Mouse (Mus musculus): ENCODE results near the gene Unc93b1. TPM values are rescaled to one million over a fixed set of nuclear protein-coding genes. Genes with fewer than 3 reads are reported as not detected.
"Not testable (repeated sequence)": the region's sequence is repeated elsewhere in the genome, so short reads cannot be mapped to it uniquely, and the experiment has no call there.

The Unc93b1 gene
- polyA plus RNA-seq, 1 experiment, result 14.3 TPM

DNA sequence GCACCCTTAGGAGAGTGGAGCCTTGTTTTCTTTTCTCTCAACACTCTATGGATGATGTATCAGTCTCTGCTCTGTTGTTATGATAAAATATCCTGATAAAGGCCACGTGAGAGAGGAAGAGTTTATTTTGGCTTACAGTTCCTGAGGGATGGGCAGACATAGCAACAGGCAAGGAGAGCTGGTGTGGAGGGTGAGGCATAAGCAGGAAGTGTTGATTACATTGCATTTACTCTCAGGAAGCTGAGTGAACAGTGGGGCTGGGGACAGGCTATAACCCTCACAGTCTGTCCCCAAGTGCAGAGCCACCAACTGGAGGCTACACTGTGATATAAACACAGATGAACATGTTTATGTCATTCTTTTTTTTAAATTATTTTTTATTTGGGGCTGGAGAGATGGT is 17.1 kb downstream of the Unc93b1 start:
- TF ChIP-seq POLR2A (IDR thresholded peaks at IDR 0.05; ENCODE audit: borderline replicate concordance, insufficient read depth, low read length), result no peak
- no peak for TF ChIP-seq CTCF (IDR thresholded peaks at IDR 0.05; ENCODE audit: borderline replicate concordance, insufficient read depth, low read depth, low read length)
- WGBS, result 65% methylated on average over 1 of the region's 1 CpGs

GRCm38 (mm10) chr19:3955033-3955432 is 20.0 kb downstream of the Unc93b1 start:
- WGBS, result 64% methylated on average over 3 of the region's 3 CpGs
- H3K4me3 ChIP-seq (replicated peaks; ENCODE audit: insufficient read depth, low read depth, low read length), result no peak overlapping the region
- H3K4me1 ChIP-seq (ENCODE audit: control insufficient read depth, insufficient read depth, low read length), result peaks cover 7% of the 10 kb centered on the region; the same call in 1 of the 2 replicates
- H3K27ac ChIP-seq (ENCODE audit: insufficient read depth, low read length), result no peak overlapping the region
- DNase-seq, result no peak
- H3K27me3 ChIP-seq (ENCODE audit: control insufficient read depth, insufficient read depth, low read length), result no peaks in the 10 kb centered on the region
- TF ChIP-seq POLR2A (IDR thresholded peaks at IDR 0.05; ENCODE audit: borderline replicate concordance, insufficient read depth, low read length) (no peak), CTCF (IDR thresholded peaks at IDR 0.05; ENCODE audit: borderline replicate concordance, insufficient read depth, low read depth, low read length) (no peak)

More for the DNA sequence above, 17.1 kb downstream of the Unc93b1 start:
- no peak overlapping the region for H3K4me3 ChIP-seq (replicated peaks; ENCODE audit: insufficient read depth, low read depth, low read length)
- H3K27ac ChIP-seq (ENCODE audit: insufficient read depth, low read length), result no peak overlapping the region
- no peaks in the 10 kb centered on the region for H3K27me3 ChIP-seq (ENCODE audit: control insufficient read depth, insufficient read depth, low read length)
- H3K4me1 ChIP-seq (ENCODE audit: control insufficient read depth, insufficient read depth, low read length), result peaks cover 3% of the 10 kb centered on the region; the same call in 1 of the 2 replicates
- no peak for DNase-seq

- Histone ChIP-seq H3K27me3 (ENCODE audit: control insufficient read depth, insufficient read depth, low read length) (no peaks in the 10 kb centered on the region), H3K27ac (ENCODE audit: insufficient read depth, low read length) (no peak overlapping the region), H3K4me3 (replicated peaks; ENCODE audit: insufficient read depth, low read depth, low read length) (no peak overlapping the region), H3K4me1 (ENCODE audit: control insufficient read depth, insufficient read depth, low read length) (peaks cover 7% of the 10 kb centered on the region; the same call in 1 of the 2 replicates)
- TF ChIP-seq POLR2A (IDR thresholded peaks at IDR 0.05; ENCODE audit: borderline replicate concordance, insufficient read depth, low read length) (no peak), CTCF (IDR thresholded peaks at IDR 0.05; ENCODE audit: borderline replicate concordance, insufficient read depth, low read depth, low read length) (no peak)
- 12% methylated on average over 4 of the region's 4 CpGs for WGBS
- DNase-seq, result peak; percentile 21 to 27
These were observed 20.8 kb downstream of the Unc93b1 start for GRCm38 (mm10) chr19:3955804-3956203.

DNA sequence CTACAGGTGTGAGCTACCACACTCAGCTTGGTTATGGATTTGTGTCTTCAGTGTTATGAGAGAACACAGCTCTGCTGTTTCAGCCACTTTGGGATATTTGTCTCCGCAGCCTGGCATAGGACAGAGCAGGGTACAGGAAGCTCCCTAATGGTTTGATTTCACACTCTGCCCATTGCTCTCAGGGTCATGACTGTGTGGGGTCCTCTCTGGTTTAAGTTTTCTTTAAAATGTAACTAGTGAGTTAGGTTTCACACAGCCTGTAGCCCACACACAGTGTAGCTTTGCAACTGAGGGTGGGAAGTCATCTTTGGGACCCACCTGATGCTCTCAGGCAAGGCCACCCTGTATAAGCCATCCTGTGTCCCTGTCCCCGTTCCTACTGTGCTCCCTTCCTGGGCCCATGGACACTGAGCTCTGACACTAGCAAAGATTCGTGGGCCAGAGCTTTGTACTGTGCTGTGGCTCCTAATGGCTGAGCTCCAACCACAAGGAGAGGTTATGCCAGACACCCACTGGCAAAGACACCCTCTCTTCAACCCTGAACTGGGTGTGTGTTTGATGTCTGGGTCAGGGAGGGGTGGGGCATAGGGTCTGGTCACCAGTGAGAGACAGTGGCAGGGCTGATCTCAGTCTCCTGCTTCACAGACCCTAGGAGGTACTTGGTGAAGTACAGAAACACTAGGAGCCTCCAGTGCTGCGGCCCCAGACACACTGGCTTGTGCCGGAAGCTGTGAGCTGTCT is 22.5 kb downstream of the Unc93b1 start:
- H3K4me1 ChIP-seq (ENCODE audit: control insufficient read depth, insufficient read depth, low read length); DNase-seq; H3K4me3 ChIP-seq (replicated peaks; ENCODE audit: insufficient read depth, low read depth, low read length); H3K27ac ChIP-seq (ENCODE audit: insufficient read depth, low read length); H3K27me3 ChIP-seq (ENCODE audit: control insufficient read depth, insufficient read depth, low read length): not testable (repeated sequence)
- 72% methylated on average over 5 of the region's 5 CpGs for WGBS

- 41% methylated on average over 4 of the region's 4 CpGs for WGBS
- peaks cover 7% of the 10 kb centered on the region; the same call in 1 of the 2 replicates for H3K4me1 ChIP-seq (ENCODE audit: control insufficient read depth, insufficient read depth, low read length)
- H3K27ac ChIP-seq (ENCODE audit: insufficient read depth, low read length), result no peak within 1 kb of the TSS
- no peaks in the 10 kb centered on the region for H3K27me3 ChIP-seq (ENCODE audit: control insufficient read depth, insufficient read depth, low read length)
- no peak for TF ChIP-seq POLR2A (IDR thresholded peaks at IDR 0.05; ENCODE audit: borderline replicate concordance, insufficient read depth, low read length)
- TF ChIP-seq CTCF (IDR thresholded peaks at IDR 0.05; ENCODE audit: borderline replicate concordance, insufficient read depth, low read depth, low read length), result no peak
- no peak within 1 kb of the TSS for H3K4me3 ChIP-seq (replicated peaks; ENCODE audit: insufficient read depth, low read depth, low read length)
- DNase-seq, result no peak
These were observed 23.5 kb downstream of the Unc93b1 start, which contains the start of gene Aldh3b3 for GRCm38 (mm10) chr19:3958470-3958869. Gene Aldh3b3 (plus strand): TSS chr19:3958645.

GRCm38 (mm10) chr19:3959030-3959429 is 24.0 kb downstream of the Unc93b1 start:
- TF ChIP-seq POLR2A (IDR thresholded peaks at IDR 0.05; ENCODE audit: borderline replicate concordance, insufficient read depth, low read length) (no peak), CTCF (IDR thresholded peaks at IDR 0.05; ENCODE audit: borderline replicate concordance, insufficient read depth, low read depth, low read length) (no peak)
- DNase-seq, result no peak
- Histone ChIP-seq H3K4me1 (ENCODE audit: control insufficient read depth, insufficient read depth, low read length) (peaks cover 7% of the 10 kb centered on the region; the same call in 1 of the 2 replicates), H3K4me3 (replicated peaks; ENCODE audit: insufficient read depth, low read depth, low read length) (no peak overlapping the region), H3K27ac (ENCODE audit: insufficient read depth, low read length) (no peak overlapping the region), H3K27me3 (ENCODE audit: control insufficient read depth, insufficient read depth, low read length) (no peaks in the 10 kb centered on the region)

- no peak overlapping the region for H3K4me3 ChIP-seq (replicated peaks; ENCODE audit: insufficient read depth, low read depth, low read length)
- DNase-seq, result no peak
- TF ChIP-seq POLR2A (IDR thresholded peaks at IDR 0.05; ENCODE audit: borderline replicate concordance, insufficient read depth, low read length) (no peak), CTCF (IDR thresholded peaks at IDR 0.05; ENCODE audit: borderline replicate concordance, insufficient read depth, low read depth, low read length) (no peak)
- H3K4me1 ChIP-seq (ENCODE audit: control insufficient read depth, insufficient read depth, low read length), result peaks cover 7% of the 10 kb centered on the region; the same call in 1 of the 2 replicates
- 91% methylated on average over 5 of the region's 5 CpGs for WGBS
- H3K27ac ChIP-seq (ENCODE audit: insufficient read depth, low read length), result no peak overlapping the region
- H3K27me3 ChIP-seq (ENCODE audit: control insufficient read depth, insufficient read depth, low read length), result no peaks in the 10 kb centered on the region
These were observed 25.2 kb downstream of the Unc93b1 start for GRCm38 (mm10) chr19:3960211-3960610.

GRCm38 (mm10) chr19:3961805-3962204 is 26.8 kb downstream of the Unc93b1 start:
- H3K4me3 ChIP-seq (replicated peaks; ENCODE audit: insufficient read depth, low read depth, low read length); DNase-seq; H3K4me1 ChIP-seq (ENCODE audit: control insufficient read depth, insufficient read depth, low read length); H3K27ac ChIP-seq (ENCODE audit: insufficient read depth, low read length); H3K27me3 ChIP-seq (ENCODE audit: control insufficient read depth, insufficient read depth, low read length): not testable (repeated sequence)
- WGBS, result 40% methylated on average over 6 of the region's 6 CpGs
